Mouse (Mus musculus): Measurements from ENCODE around the gene Cib4.

GRCm38 (mm10) chr5:30554981-30555380, 9.3 kb upstream of the Cib4 start:
- TF ChIP-seq CTCF (IDR thresholded peaks at IDR 0.05; ENCODE audit: insufficient read depth, low read depth, low read length) (no peak), POLR2A (IDR thresholded peaks at IDR 0.05; ENCODE audit: insufficient read depth, low read depth, low read length) (no peak)

Data from olfactory bulb, adult 2 months (tissue).